Mouse (Mus musculus) brain, embryonic 14.5 days (tissue): ENCODE results near the gene Tns4. TPM values are rescaled to one million over a fixed set of nuclear protein-coding genes. Genes with fewer than 3 reads are reported as not detected.

Experiments used
- DNase-seq: peaks from one replicate; pipeline ENCODE4 v3.0.0-alpha.2; 2011; ENCODE audit warnings: low read depth
- CTCF ChIP-seq: fragments of 200-500 bp; IDR thresholded peaks from 2 replicates; pipeline ENCODE4 v1.5.1; 2012; ENCODE audit warnings: inconsistent platforms, mild to moderate bottlenecking, moderate library complexity, borderline replicate concordance; ENCODE audit not compliant: insufficient read depth, insufficient read length; ENCODE audit errors: extremely low read depth
- POLR2A ChIP-seq: fragments of 200-500 bp; IDR thresholded peaks from 2 replicates; pipeline ENCODE4 v1.6.1; 2012; ENCODE audit warnings: mild to moderate bottlenecking, inconsistent platforms, borderline replicate concordance; ENCODE audit not compliant: poor library complexity, insufficient read depth, insufficient read length, severe bottlenecking; ENCODE audit errors: extremely low read depth
- polyA plus RNA-seq: library from polyadenylated mRNA; depleted of rRNA; stranded (reverse); fragments of >200 nt; gene quantifications from 2 replicates; pipeline ENCODE4 v1.2.3, GENCODE M21; 2012; rRNA removed

The Tns4 gene
- polyA plus RNA-seq, 1 experiment: 0.16 TPM

GRCm38 (mm10) chr11:99019844-99020243 lies 69.3 kb downstream of the Tns4 start:
- no peak for TF ChIP-seq CTCF
- no peak for TF ChIP-seq POLR2A
- DNase-seq: no peak

Other genes starting within 250 kb of the Tns4 start
- gene Wipf2, start 225.7 kb downstream of the Tns4 start, polyA plus RNA-seq: 11.0 and 14.7 TPM in 2 replicates
- gene Cdc6, start 181.5 kb downstream of the Tns4 start, polyA plus RNA-seq: 4.5 and 6.2 TPM in 2 replicates
- gene Rara, start 161.5 kb downstream of the Tns4 start, polyA plus RNA-seq: 8.4 and 14.4 TPM in 2 replicates
- 2.5 and 2.9 TPM in 2 replicates for gene Gjd3, start 106.3 kb downstream of the Tns4 start, polyA plus RNA-seq
- 57.3 and 70.1 TPM in 2 replicates for gene Top2a, start 65.1 kb downstream of the Tns4 start, polyA plus RNA-seq
- 119 and 145 TPM in 2 replicates for gene Igfbp4, start 48.1 kb downstream of the Tns4 start, polyA plus RNA-seq
- gene Ccr7, start 65.8 kb upstream of the Tns4 start, polyA plus RNA-seq: 0.07 TPM in 1 of 2 replicates, not detected in the other
- 162 and 270 TPM in 2 replicates for gene Smarce1, start 141.7 kb upstream of the Tns4 start, polyA plus RNA-seq
- gene Krt222, start 154.8 kb upstream of the Tns4 start, polyA plus RNA-seq: 1.4 and 2.9 TPM in 2 replicates
- 0.08 TPM in 1 of 2 replicates, not detected in the other for gene Krt24, start 196.0 kb upstream of the Tns4 start, polyA plus RNA-seq
- gene Krt25, start 233.6 kb upstream of the Tns4 start, polyA plus RNA-seq: 0.04 and 0.05 TPM in 2 replicates
- 0.06 and 0.08 TPM in 2 replicates for gene Krt26, start 248.7 kb upstream of the Tns4 start, polyA plus RNA-seq